Mouse (Mus musculus) hindbrain, embryonic 14.5 days (tissue): ENCODE results near the gene Snapc5. TPM values are rescaled to one million over a fixed set of nuclear protein-coding genes. Genes with fewer than 3 reads are reported as not detected.
"Not testable (repeated sequence)": the region's sequence is repeated elsewhere in the genome, so short reads cannot be mapped to it uniquely, and the experiment has no call there.

Source experiments
- ATAC-seq: fragments of 200-750 bp; cut with Nextera tagmentation; 2 replicates; pipeline ENCODE4 v1.8.0; 2017; ENCODE audit warnings: moderate number of reproducible peaks, mild to moderate bottlenecking, moderate TSS enrichment, moderate library complexity; ENCODE audit not compliant: low FRiP score
- DNase-seq: peaks from one replicate; pipeline ENCODE4 v3.0.0-alpha.2; 2015; ENCODE audit warnings: low spot score
- H3K27ac ChIP-seq: fragments of 300-500 bp; sonication (generic); 2 replicates; pipeline ENCODE4 v1.5.1; 2014; ENCODE audit warnings: mild to moderate bottlenecking, moderate library complexity
- H3K27me3 ChIP-seq: fragments of 300-500 bp; sonication (generic); 2 replicates; pipeline ENCODE4 v1.6.1; 2014; ENCODE audit warnings: mild to moderate bottlenecking, low read length, mixed read lengths; ENCODE audit not compliant: control insufficient read depth, insufficient read depth
- H3K36me3 ChIP-seq: fragments of 300-500 bp; sonication (generic); replicated peaks from 2 replicates; pipeline ENCODE4 v1.6.1; 2014; ENCODE audit not compliant: control insufficient read depth, insufficient read depth
- H3K4me1 ChIP-seq: fragments of 300-500 bp; sonication (generic); replicated peaks from 2 replicates; pipeline ENCODE4 v1.6.1; 2014; ENCODE audit warnings: antibody characterized with exemption, low read length, mixed read lengths; ENCODE audit not compliant: control insufficient read depth, insufficient read depth
- H3K4me2 ChIP-seq: fragments of 300-500 bp; sonication (generic); replicated peaks from 2 replicates; pipeline ENCODE4 v1.6.1; 2014; ENCODE audit warnings: mild to moderate bottlenecking, moderate library complexity
- H3K4me3 ChIP-seq: fragments of 300-500 bp; sonication (generic); replicated peaks from 2 replicates; pipeline ENCODE4 v1.5.1; 2014; ENCODE audit warnings: mild to moderate bottlenecking, low read length
- H3K9ac ChIP-seq: fragments of 300-500 bp; sonication (generic); 2 replicates; pipeline ENCODE4 v1.6.1; 2014
- H3K9me3 ChIP-seq: fragments of 300-500 bp; sonication (generic); 2 replicates; pipeline ENCODE4 v1.6.1; 2016; ENCODE audit warnings: low read length; ENCODE audit not compliant: control insufficient read depth
- WGBS: fragments of 180-500 bp; shearing (Covaris S2); extraction: QIAGEN DNeasy Blood & Tissue Kit; methylation state at CpG from one replicate; pipeline ENCODE4 v1.1.7; 2014; 5-methylcytosine and 5-hydroxymethylcytosine counted together
- polyA plus RNA-seq: library from polyadenylated mRNA; unstranded; fragments of >200 nt; fragmentation: Nextera tagmentation; extraction: Ambion mirVana; gene quantifications from 2 replicates; pipeline ENCODE4 v1.2.1, GENCODE M21; 2014

The Snapc5 gene
- polyA plus RNA-seq, 1 experiment from 2014 or later = 27.0 TPM

- no peak for ATAC-seq
- peaks cover 10% of the 10 kb centered on the region for H3K36me3 ChIP-seq
- H3K27ac ChIP-seq = no peak overlapping the region
- H3K4me3 ChIP-seq = no peak overlapping the region
- no peak overlapping the region for H3K9ac ChIP-seq
- DNase-seq = no peak
- WGBS = 78% methylated on average over 8 of the region's 8 CpGs
- no peak overlapping the region for H3K4me2 ChIP-seq
- no peaks in the 10 kb centered on the region for H3K27me3 ChIP-seq
- no peaks in the 10 kb centered on the region for H3K4me1 ChIP-seq
- H3K9me3 ChIP-seq = no peaks in the 10 kb centered on the region
Measured at GRCm38 (mm10) chr9:64197524-64197923, 18.4 kb downstream of the Snapc5 start.

GRCm38 (mm10) chr9:64198068-64198762 lies 19.1 kb downstream of the Snapc5 start:
- Histone ChIP-seq H3K4me2 (no peak overlapping the region), H3K9me3 (no peaks in the 10 kb centered on the region), H3K4me3 (no peak overlapping the region), H3K9ac (no peak overlapping the region), H3K27ac (no peak overlapping the region), H3K27me3 (no peaks in the 10 kb centered on the region), H3K4me1 (no peaks in the 10 kb centered on the region), H3K36me3 (peaks cover 7% of the 10 kb centered on the region; the same call in 1 of the 2 replicates)
- no peak for ATAC-seq
- WGBS = 96% methylated on average over 5 of the region's 5 CpGs
- DNase-seq = no peak

- WGBS = 95% methylated on average over 7 of the region's 7 CpGs
- ATAC-seq, H3K36me3 ChIP-seq, H3K27ac ChIP-seq, H3K4me3 ChIP-seq, H3K9me3 ChIP-seq, H3K4me2 ChIP-seq, H3K4me1 ChIP-seq, DNase-seq, H3K9ac ChIP-seq, H3K27me3 ChIP-seq: not testable (repeated sequence)
Measured at GRCm38 (mm10) chr9:64198763-64199418, 19.8 kb downstream of the Snapc5 start.

GRCm38 (mm10) chr9:64199897-64200296 lies 20.8 kb downstream of the Snapc5 start:
- no peak overlapping the region for H3K4me3 ChIP-seq
- 82% methylated on average over 2 of the region's 2 CpGs for WGBS
- peaks cover 18% of the 10 kb centered on the region for H3K36me3 ChIP-seq
- no peak for DNase-seq
- no peak overlapping the region for H3K4me2 ChIP-seq
- H3K27me3 ChIP-seq = no peaks in the 10 kb centered on the region
- no peak for ATAC-seq
- no peaks in the 10 kb centered on the region for H3K9me3 ChIP-seq
- H3K27ac ChIP-seq = no peak overlapping the region
- H3K4me1 ChIP-seq = no peaks in the 10 kb centered on the region
- no peak overlapping the region for H3K9ac ChIP-seq

GRCm38 (mm10) chr9:64202331-64202730 lies 23.3 kb downstream of the Snapc5 start:
- H3K9me3 ChIP-seq = no peaks in the 10 kb centered on the region
- H3K4me3 ChIP-seq = no peak overlapping the region
- no peaks in the 10 kb centered on the region for H3K4me1 ChIP-seq
- no peak overlapping the region for H3K9ac ChIP-seq
- ATAC-seq = no peak
- H3K27me3 ChIP-seq = no peaks in the 10 kb centered on the region
- no peak overlapping the region for H3K4me2 ChIP-seq
- no peak overlapping the region for H3K27ac ChIP-seq
- DNase-seq = no peak
- peaks cover 27% of the 10 kb centered on the region for H3K36me3 ChIP-seq

GRCm38 (mm10) chr9:64202866-64203265 lies 23.8 kb downstream of the Snapc5 start:
- Histone ChIP-seq H3K4me2 (no peak overlapping the region), H3K27ac (no peak overlapping the region), H3K4me3 (no peak overlapping the region), H3K4me1 (no peaks in the 10 kb centered on the region), H3K36me3 (peaks cover 27% of the 10 kb centered on the region), H3K9me3 (no peaks in the 10 kb centered on the region), H3K27me3 (no peaks in the 10 kb centered on the region), H3K9ac (no peak overlapping the region)
- DNase-seq (no peak), ATAC-seq (no peak)

- Histone ChIP-seq H3K4me3 (no peak overlapping the region), H3K9ac (no peak overlapping the region), H3K9me3 (no peaks in the 10 kb centered on the region), H3K36me3 (peaks cover 45% of the 10 kb centered on the region), H3K4me1 (no peaks in the 10 kb centered on the region), H3K27ac (0 out of 2 replicates have a peak overlapping the region, but pooled peaks have one; percentile 41), H3K4me2 (no peak overlapping the region), H3K27me3 (no peaks in the 10 kb centered on the region)
- DNase-seq (no peak), ATAC-seq (no peak)
- 77% methylated on average over 3 of the region's 3 CpGs for WGBS
Measured at GRCm38 (mm10) chr9:64207509-64208084, 28.5 kb downstream of the Snapc5 start.

- Histone ChIP-seq H3K9me3 (no peaks in the 10 kb centered on the region), H3K4me2 (no peak overlapping the region), H3K4me1 (no peaks in the 10 kb centered on the region), H3K9ac (no peak overlapping the region), H3K36me3 (peaks cover 19% of the 10 kb centered on the region), H3K27ac (no peak overlapping the region), H3K27me3 (no peaks in the 10 kb centered on the region), H3K4me3 (no peak overlapping the region)
- 90% methylated on average over 17 of the region's 17 CpGs for WGBS
- no peak for ATAC-seq
- no peak for DNase-seq
Measured at GRCm38 (mm10) chr9:64214452-64214851, 35.4 kb downstream of the Snapc5 start.

GRCm38 (mm10) chr9:64216090-64216489 lies 37.0 kb downstream of the Snapc5 start:
- Histone ChIP-seq H3K4me3 (no peak overlapping the region), H3K4me2 (no peak overlapping the region), H3K27me3 (no peaks in the 10 kb centered on the region), H3K27ac (no peak overlapping the region), H3K9me3 (no peaks in the 10 kb centered on the region), H3K4me1 (no peaks in the 10 kb centered on the region), H3K9ac (no peak overlapping the region), H3K36me3 (peaks cover 10% of the 10 kb centered on the region)
- DNase-seq (no peak), ATAC-seq (no peak)
- WGBS = 88% methylated on average over 4 of the region's 4 CpGs
